Mouse (Mus musculus) embryonic facial prominence, embryonic 14.5 days (tissue): ENCODE results near the gene Gpha2. TPM values are rescaled to one million over a fixed set of nuclear protein-coding genes. Genes with fewer than 3 reads are reported as not detected.

ENCODE experiments used
- ATAC-seq: fragments of 200-750 bp; cut with Nextera tagmentation; 2 replicates; pipeline ENCODE4 v1.8.0; 2017; ENCODE audit warnings: low read depth, moderate number of reproducible peaks, moderate TSS enrichment
- DNase-seq: peaks from one replicate; pipeline ENCODE4 v3.0.0-alpha.2; 2015; ENCODE audit warnings: low spot score
- H3K27ac ChIP-seq: fragments of 300-500 bp; sonication (generic); replicated peaks from 2 replicates; pipeline ENCODE4 v1.5.1; 2014; ENCODE audit warnings: low read depth, mild to moderate bottlenecking, low read length, moderate library complexity
- H3K27me3 ChIP-seq: fragments of 300-500 bp; sonication (generic); replicated peaks from 2 replicates; pipeline ENCODE4 v1.6.1; 2014; ENCODE audit warnings: low read length; ENCODE audit not compliant: control insufficient read depth, insufficient read depth
- H3K36me3 ChIP-seq: fragments of 300-500 bp; sonication (generic); 2 replicates; pipeline ENCODE4 v1.6.1; 2014; ENCODE audit warnings: low read length, mixed read lengths; ENCODE audit not compliant: control insufficient read depth, insufficient read depth
- H3K4me1 ChIP-seq: fragments of 300-500 bp; sonication (generic); 2 replicates; pipeline ENCODE4 v1.6.1; 2014; ENCODE audit warnings: antibody characterized with exemption, low read length; ENCODE audit not compliant: control insufficient read depth, insufficient read depth
- H3K4me2 ChIP-seq: fragments of 300-500 bp; sonication (generic); 2 replicates; pipeline ENCODE4 v1.6.1; 2014; ENCODE audit warnings: low read depth, mild to moderate bottlenecking, low read length, moderate library complexity, mixed read lengths
- H3K4me3 ChIP-seq: fragments of 300-500 bp; sonication (generic); 2 replicates; pipeline ENCODE4 v1.5.1; 2014; ENCODE audit warnings: low read depth, mild to moderate bottlenecking, low read length
- H3K9ac ChIP-seq: fragments of 300-500 bp; sonication (generic); 2 replicates; pipeline ENCODE4 v1.6.1; 2014; ENCODE audit warnings: low read depth, mild to moderate bottlenecking, low read length, moderate library complexity, mixed read lengths
- H3K9me3 ChIP-seq: fragments of 300-500 bp; sonication (generic); 2 replicates; pipeline ENCODE4 v1.6.1; 2016; ENCODE audit warnings: low read length; ENCODE audit not compliant: control insufficient read depth
- WGBS: fragments of 180-500 bp; shearing (Covaris S2); extraction: QIAGEN DNeasy Blood & Tissue Kit; methylation state at CpG from one replicate; pipeline ENCODE4 v1.1.7; 2014; 5-methylcytosine and 5-hydroxymethylcytosine counted together
- polyA plus RNA-seq: library from polyadenylated mRNA; unstranded; fragments of >200 nt; fragmentation: Nextera tagmentation; extraction: Ambion mirVana; gene quantifications from 2 replicates; pipeline ENCODE4 v1.2.1, GENCODE M21; 2014

Gene Gpha2
- polyA plus RNA-seq, 1 experiment from 2014 or later = 4.1 TPM

GRCm38 (mm10) chr19:6236842-6237241, 10.7 kb downstream of the Gpha2 start:
- Histone ChIP-seq H3K4me1 (peaks cover 7% of the 10 kb centered on the region), H3K27ac (no peak overlapping the region), H3K36me3 (peaks cover 20% of the 10 kb centered on the region; the same call in 1 of the 2 replicates), H3K4me3 (no peak overlapping the region), H3K27me3 (no peaks in the 10 kb centered on the region), H3K9ac (no peak overlapping the region), H3K9me3 (no peaks in the 10 kb centered on the region), H3K4me2 (no peak overlapping the region)
- DNase-seq (no peak), ATAC-seq (no peak)
- WGBS = 71% methylated on average over 7 of the region's 7 CpGs

GRCm38 (mm10) chr19:6238740-6239139, 12.6 kb downstream of the Gpha2 start:
- DNase-seq = no peak
- H3K4me3 ChIP-seq = no peak overlapping the region

GRCm38 (mm10) chr19:6240136-6240535, 14.0 kb downstream of the Gpha2 start:
- H3K4me2 ChIP-seq = no peak overlapping the region
- H3K9me3 ChIP-seq = no peaks in the 10 kb centered on the region
- H3K27me3 ChIP-seq = no peaks in the 10 kb centered on the region
- H3K36me3 ChIP-seq = peaks cover 10% of the 10 kb centered on the region; the same call in 1 of the 2 replicates
- WGBS = 76% methylated on average over 1 of the region's 1 CpGs
- H3K27ac ChIP-seq = no peak overlapping the region
- ATAC-seq (no peak), DNase-seq (no peak)
- H3K9ac ChIP-seq = no peak overlapping the region
- peaks cover 5% of the 10 kb centered on the region; the same call in 1 of the 2 replicates for H3K4me1 ChIP-seq
- no peak overlapping the region for H3K4me3 ChIP-seq

More at GRCm38 (mm10) chr19:6238740-6239139, 12.6 kb downstream of the Gpha2 start:
- H3K4me1 ChIP-seq = peaks cover 12% of the 10 kb centered on the region
- no peaks in the 10 kb centered on the region for H3K27me3 ChIP-seq
- no peak overlapping the region for H3K9ac ChIP-seq
- H3K27ac ChIP-seq = no peak overlapping the region
- no peak overlapping the region for H3K4me2 ChIP-seq
- H3K9me3 ChIP-seq = no peaks in the 10 kb centered on the region
- ATAC-seq = no peak
- peaks cover 3% of the 10 kb centered on the region; the same call in 1 of the 2 replicates for H3K36me3 ChIP-seq

GRCm38 (mm10) chr19:6240725-6241124, 14.5 kb downstream of the Gpha2 start:
- Histone ChIP-seq H3K27ac (peak overlapping the region; percentile 30; the same call in 1 of the 2 replicates), H3K9ac (no peak overlapping the region), H3K36me3 (peaks cover 15% of the 10 kb centered on the region; the same call in 1 of the 2 replicates), H3K4me1 (peaks cover 5% of the 10 kb centered on the region; the same call in 1 of the 2 replicates), H3K9me3 (no peaks in the 10 kb centered on the region), H3K4me3 (peak overlapping the region; percentile 83), H3K27me3 (no peaks in the 10 kb centered on the region), H3K4me2 (peak overlapping the region; percentile 38)
- 37% methylated on average over 5 of the region's 5 CpGs for WGBS
- ATAC-seq (no peak), DNase-seq (no peak)

- peak; percentile 100 for DNase-seq
- under 1% methylated on average over 41 of the region's 55 CpGs for WGBS
- ATAC-seq = peak; percentile 96
- H3K4me2 ChIP-seq = peak within 1 kb of the TSS; percentile 79
- peaks cover 23% of the 10 kb centered on the region for H3K36me3 ChIP-seq
- no peaks in the 10 kb centered on the region for H3K27me3 ChIP-seq
- H3K9ac ChIP-seq = peak within 1 kb of the TSS; percentile 90
- peak within 1 kb of the TSS; percentile 63 for H3K27ac ChIP-seq
- peaks cover 5% of the 10 kb centered on the region; the same call in 1 of the 2 replicates for H3K4me1 ChIP-seq
- H3K9me3 ChIP-seq = no peaks in the 10 kb centered on the region
- peak within 1 kb of the TSS; percentile 83 for H3K4me3 ChIP-seq
Observed at GRCm38 (mm10) chr19:6241274-6242107, 15.3 kb downstream of the Gpha2 start, which contains the start of gene Atg2a. TSS of gene Atg2a (plus strand) at chr19:6241668.

GRCm38 (mm10) chr19:6242281-6242680, 16.1 kb downstream of the Gpha2 start:
- H3K36me3 ChIP-seq = peaks cover 31% of the 10 kb centered on the region
- peak; percentile 45 for DNase-seq
- H3K4me1 ChIP-seq = peaks cover 5% of the 10 kb centered on the region; the same call in 1 of the 2 replicates
- peak overlapping the region; percentile 90 for H3K9ac ChIP-seq
- H3K4me3 ChIP-seq = peak overlapping the region; percentile 83
- ATAC-seq = no peak
- no peak overlapping the region; the same call in 1 of the 2 replicates for H3K27ac ChIP-seq
- H3K9me3 ChIP-seq = no peaks in the 10 kb centered on the region
- peak overlapping the region; percentile 79 for H3K4me2 ChIP-seq
- WGBS = 3% methylated on average over 4 of the region's 4 CpGs
- no peaks in the 10 kb centered on the region for H3K27me3 ChIP-seq

- ATAC-seq (no peak), DNase-seq (no peak)
- H3K27me3 ChIP-seq = no peaks in the 10 kb centered on the region
- H3K4me3 ChIP-seq = no peak overlapping the region
- no peaks in the 10 kb centered on the region for H3K9me3 ChIP-seq
- 81% methylated on average over 5 of the region's 5 CpGs for WGBS
- peaks cover 5% of the 10 kb centered on the region; the same call in 1 of the 2 replicates for H3K4me1 ChIP-seq
- no peak overlapping the region for H3K4me2 ChIP-seq
- no peak overlapping the region for H3K27ac ChIP-seq
- peak overlapping the region; percentile 25; the same call in 1 of the 2 replicates for H3K9ac ChIP-seq
- peaks cover 40% of the 10 kb centered on the region for H3K36me3 ChIP-seq
Observed at GRCm38 (mm10) chr19:6243226-6243625, 17.0 kb downstream of the Gpha2 start.

GRCm38 (mm10) chr19:6245806-6246205, 19.6 kb downstream of the Gpha2 start:
- 61% methylated on average over 1 of the region's 1 CpGs for WGBS
- Histone ChIP-seq H3K36me3 (peaks cover 55% of the 10 kb centered on the region), H3K27ac (no peak overlapping the region), H3K9me3 (no peaks in the 10 kb centered on the region), H3K27me3 (no peaks in the 10 kb centered on the region), H3K9ac (no peak overlapping the region), H3K4me2 (no peak overlapping the region), H3K4me3 (no peak overlapping the region), H3K4me1 (peaks cover 5% of the 10 kb centered on the region; the same call in 1 of the 2 replicates)
- ATAC-seq (no peak), DNase-seq (no peak)
